Mouse (Mus musculus): ENCODE data around the gene Vmn1r71.
"Not testable (repeated sequence)": the region's sequence is repeated elsewhere in the genome, so short reads cannot be mapped to it uniquely, and the experiment has no call there.

Vmn1r71 gene

GRCm38 (mm10) chr7:10754264-10754663 is at the start of gene Vmn1r71:
Gene Vmn1r71, minus strand, starts transcription at chr7:10754364.
- no peak for DNase-seq (ENCODE audit: low read depth in 1 of 2, low spot score in 2 of 2)

- DNase-seq (ENCODE audit: low read depth in 1 of 2, low spot score in 2 of 2): not testable (repeated sequence)
Measured at GRCm38 (mm10) chr7:10757551-10757950, 3.4 kb upstream of the Vmn1r71 start.

Data from monocyte, adult 2 months (primary cell).